Mouse (Mus musculus) heart, postnatal 36 days (tissue): ENCODE results near the gene Nek11. TPM values are rescaled to one million over a fixed set of nuclear protein-coding genes. Genes with fewer than 3 reads are reported as not detected.

ENCODE experiments used
- DNase-seq, 2 experiments: peaks; one replicate each; pipeline ENCODE4 v3.0.0; 2021 to 2022
- intact Hi-C: fragments of 180-260 bp; cut with DNase I; formaldehyde crosslinking; loops from one replicate; pipeline ENCODE4 v1.15.1; 2025
- total RNA-seq, 2 experiments: library from RNA; stranded (reverse); gene quantifications; 2 replicates each; pipeline ENCODE4 v1.2.3; 2021

Nek11 gene
- total RNA-seq, 2 experiments from 2014 or later: not detected

DNA sequence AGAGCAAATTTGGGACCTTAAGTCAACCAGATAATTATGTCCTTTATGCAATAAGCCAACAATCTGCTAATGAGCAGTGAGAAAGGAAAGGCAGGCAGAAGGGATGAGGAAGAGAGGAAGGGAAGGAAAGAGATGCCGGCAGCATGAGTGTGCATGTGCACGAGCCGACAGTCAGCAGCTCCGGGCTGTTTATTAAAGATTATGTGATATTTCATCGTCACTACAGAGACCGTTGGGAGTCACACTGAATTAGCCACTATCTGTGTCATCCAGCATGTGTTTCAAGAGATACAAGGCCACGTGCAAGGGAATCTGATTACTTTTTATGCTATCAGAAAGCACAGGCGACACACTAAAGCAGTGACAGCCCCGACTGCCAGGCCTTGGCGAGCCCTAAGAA lies 73.5 kb downstream of the Nek11 start:
- no peak for DNase-seq
- intact Hi-C loops: no loop called here

DNA sequence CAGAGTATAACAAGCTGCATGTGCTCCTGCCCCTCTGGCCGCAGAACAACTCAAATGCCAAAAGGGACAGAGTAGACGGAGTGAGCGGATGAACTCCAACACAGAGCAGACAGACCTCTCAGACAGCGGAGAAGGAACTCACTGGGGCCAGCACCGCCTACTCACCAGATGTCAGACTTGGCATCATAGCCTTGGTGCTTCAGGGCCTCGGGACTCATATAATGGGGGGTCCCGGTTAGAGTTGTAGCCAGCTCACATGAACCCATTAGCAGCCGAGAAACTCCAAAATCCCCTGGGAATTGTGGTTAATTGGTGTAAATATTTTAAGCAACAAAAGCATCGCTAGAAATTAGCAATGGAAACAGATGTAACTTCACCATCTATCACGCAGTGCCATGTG lies 82.1 kb downstream of the Nek11 start:
- intact Hi-C loops: no loop called here
- no peak for DNase-seq

DNA sequence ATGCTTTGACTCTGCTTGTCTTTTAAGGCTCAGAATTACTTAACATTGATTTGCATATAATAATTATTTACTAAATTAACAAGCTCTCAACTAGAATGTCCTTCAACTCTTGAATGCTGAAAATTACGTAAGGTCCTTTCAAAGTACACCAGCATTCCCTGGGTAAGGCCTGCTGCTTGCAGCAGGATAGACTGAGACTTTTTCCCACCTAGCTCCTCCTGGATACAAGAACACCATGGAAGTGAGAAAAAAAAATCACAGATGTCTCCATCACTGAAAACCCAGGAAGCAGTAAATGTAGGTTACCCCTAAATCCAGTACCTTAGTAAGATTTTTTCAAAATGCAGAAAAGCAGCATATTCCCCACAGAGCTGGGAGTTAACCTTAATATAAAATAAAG lies 82.6 kb downstream of the Nek11 start:
- DNase-seq: no peak
- intact Hi-C loops: no loop called here

DNA sequence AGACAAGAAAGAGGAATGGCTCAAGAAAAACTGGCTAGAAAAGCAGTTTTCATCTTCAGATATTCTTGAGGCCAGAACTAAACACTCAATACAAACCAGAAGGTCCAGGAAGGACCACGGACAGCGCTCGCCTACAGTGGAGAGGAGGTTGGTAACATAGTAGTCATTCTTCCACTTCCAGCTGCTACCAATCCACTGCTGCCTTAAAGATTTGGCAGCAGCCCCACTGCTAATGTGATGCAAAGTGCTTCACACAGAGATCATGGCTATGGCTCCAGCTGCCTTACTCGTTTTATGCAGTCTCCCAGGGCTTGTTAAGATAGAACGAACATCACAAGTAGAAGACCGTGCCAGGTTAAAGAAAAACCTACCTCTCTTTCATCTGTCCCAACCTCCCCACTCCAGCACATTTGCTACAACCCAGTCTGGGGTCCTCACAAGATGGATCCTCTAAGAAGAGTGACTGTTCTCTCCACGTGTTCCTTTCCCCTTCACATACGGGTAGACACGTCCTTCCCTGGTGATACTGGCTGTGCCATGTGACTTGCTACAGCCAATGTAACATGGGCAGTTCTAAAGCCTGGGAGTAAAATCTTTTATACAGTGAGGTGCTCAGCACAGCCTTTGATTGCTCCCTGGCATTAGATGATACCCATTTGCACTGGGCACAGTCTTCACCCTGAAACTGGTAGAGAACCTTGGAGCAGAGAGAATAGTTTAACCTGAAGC lies 85.6 kb downstream of the Nek11 start:
- DNase-seq: no peak
- intact Hi-C loops: no loop called here

DNA sequence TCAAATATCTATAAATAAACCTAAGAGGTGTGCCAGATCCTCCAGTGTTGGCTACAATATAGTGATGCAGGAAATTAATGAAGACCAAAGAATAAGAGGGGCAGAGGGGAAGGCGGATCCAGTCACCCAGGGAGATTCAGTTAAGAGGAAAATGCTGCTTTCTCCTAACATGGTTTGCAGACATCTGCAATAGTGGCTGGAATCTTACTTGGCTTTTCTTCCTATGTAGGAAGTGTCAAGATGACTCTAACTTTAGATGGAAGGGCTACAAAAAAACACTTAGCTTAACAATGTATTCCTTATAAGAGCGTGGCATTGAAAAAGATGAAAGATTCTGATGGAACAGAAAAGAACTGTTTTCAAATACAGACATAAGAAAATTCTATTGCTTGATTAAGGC lies 89.3 kb downstream of the Nek11 start:
- intact Hi-C loops: no loop called here
- no peak for DNase-seq

DNA sequence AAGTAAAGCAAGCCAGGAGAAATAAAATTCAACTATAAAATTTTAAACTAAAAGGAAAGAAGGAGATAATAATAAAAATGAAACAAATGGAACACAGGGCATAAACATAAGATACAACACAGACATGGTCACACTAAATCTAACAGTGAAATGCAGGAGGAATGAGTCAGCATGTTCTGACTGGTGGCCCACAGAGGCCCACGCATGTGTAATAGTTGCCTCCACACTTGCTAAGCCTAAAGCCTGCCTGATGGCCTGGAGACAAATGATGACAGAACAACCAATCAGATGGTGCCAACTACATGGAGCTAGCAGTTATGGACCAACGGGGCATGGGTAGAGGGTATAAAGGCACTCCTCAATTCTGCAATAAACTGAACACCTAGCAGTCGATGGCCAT lies 93.1 kb downstream of the Nek11 start:
- intact Hi-C loops: no loop called here
- DNase-seq: no peak

DNA sequence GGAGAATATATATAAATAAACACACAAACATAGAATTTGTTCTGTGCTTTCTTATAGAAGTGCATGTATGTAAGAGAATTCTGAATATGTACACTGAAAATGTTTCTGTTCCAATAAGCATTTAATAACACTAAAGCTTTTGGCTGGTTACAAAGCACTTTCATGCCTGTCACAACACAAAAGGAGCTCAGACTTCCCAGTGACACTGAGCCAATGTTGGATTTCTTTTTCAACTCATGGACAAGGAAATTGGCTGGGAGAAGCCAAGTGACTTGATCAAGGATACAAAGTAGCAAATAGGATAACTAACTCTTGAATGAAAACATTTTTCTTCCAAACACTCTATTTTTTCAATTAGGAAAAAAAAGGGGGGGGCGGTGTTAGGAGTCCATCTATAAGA lies 93.9 kb downstream of the Nek11 start:
- DNase-seq: no peak
- intact Hi-C loops: no loop called here

DNA sequence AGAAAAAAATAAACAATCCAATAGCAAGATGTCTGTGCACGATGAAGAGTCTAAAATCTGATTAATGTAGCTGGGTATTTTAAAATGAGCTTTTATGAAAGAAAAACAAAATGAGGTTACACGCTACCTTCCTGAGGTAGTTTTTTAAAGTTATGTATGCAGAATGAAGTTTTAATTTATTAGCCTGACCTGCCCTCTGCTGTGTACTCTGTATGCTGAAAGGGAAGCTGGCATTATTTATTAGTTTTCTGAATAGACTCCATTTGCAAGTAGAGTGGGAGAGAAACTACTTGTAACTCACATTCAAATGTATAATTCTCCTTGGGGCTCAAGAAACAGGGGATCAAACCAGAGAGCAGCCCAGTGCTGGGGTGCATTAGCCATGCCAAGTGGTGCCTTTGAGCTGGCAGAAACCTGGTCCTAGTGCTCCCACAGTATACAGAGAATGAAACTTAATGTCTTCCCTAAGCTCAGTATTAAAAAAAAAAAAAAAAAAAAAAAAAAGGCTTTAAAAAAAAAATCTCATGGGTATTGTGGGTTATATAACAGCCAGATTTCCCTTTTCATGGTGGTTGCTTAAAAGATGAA lies 94.5 kb downstream of the Nek11 start:
- intact Hi-C loops: no loop called here
- no peak for DNase-seq

DNA sequence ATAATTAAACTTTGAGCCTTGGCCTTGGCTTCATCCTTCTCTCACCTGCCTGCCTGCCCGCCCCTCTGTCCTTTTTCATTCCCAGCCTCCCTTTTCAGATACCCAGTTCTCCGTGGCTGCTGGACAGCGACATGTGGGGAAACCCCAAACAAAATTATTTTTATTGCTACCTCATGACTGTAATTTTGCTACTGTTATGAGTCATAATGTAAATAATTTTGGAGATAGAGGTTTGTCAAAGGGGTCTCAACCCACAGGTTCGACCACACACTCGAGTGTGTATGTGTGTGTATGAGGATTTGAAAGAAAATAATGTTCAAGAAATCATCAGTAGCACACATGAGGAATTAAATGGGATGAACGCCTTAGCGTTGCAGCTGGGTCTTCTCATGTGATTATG lies 110.7 kb downstream of the Nek11 start:
- no peak for DNase-seq
- intact Hi-C loops: no loop called here

DNA sequence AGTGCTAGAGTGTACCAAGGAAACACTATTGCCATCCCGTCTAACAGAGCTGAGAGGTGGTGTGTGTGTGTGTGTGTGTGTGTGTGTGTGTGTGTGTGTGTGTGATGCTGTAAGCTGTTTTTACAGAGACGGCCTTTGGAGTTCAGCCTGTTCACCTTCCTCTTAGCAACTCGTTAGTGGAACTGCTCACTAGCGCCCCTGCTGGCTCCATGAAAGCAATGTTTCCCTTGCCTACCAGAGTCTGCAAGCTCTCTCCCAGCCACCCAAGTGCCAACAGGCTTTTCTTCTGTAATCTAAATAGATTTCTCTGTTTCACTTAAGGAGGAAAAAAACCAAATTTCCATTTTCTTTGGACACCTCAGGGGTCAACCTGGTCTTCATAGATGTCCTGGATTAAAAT lies 112.6 kb downstream of the Nek11 start:
- intact Hi-C loops: no loop called here
- no peak for DNase-seq

DNA sequence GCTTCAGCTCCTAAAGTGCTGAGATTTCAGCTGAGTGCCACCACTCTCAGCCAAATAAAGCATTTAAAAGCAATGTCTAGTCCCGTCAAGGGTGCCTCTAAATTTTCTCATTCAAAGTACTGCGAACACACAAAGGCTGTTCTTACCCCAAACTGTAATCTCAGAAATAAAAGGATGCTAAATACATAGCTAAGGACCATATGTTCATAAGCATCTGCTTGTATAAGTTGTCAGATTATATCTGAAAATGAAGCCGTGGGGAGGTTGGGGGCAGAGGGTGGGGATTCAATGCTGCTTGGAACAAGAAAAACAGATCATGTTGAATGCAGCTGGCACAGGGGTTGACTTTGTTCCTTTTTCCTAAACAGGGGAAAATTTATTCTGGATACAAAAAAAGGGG lies 120.4 kb downstream of the Nek11 start:
- intact Hi-C loops: no loop called here
- no peak for DNase-seq

DNA sequence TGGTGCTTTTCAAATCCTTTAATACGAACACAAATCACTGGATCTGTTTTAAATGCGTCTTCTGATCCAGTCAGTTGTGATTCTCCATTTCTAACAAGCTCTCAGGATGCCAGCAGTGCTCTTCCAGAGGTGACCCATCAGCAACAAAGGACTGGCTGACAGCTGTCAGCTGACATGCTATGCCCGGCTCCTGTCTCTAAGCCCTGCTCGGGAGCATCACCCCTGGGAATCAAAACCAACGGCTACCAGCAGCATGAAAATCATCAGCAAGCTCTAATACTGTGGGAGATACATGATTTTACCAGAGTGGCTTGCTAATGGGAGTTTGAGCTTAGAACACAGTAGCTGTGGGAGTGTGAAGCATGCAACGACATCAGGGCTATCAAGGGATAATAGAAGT lies 121.0 kb downstream of the Nek11 start:
- intact Hi-C loops: no loop called here
- no peak for DNase-seq

DNA sequence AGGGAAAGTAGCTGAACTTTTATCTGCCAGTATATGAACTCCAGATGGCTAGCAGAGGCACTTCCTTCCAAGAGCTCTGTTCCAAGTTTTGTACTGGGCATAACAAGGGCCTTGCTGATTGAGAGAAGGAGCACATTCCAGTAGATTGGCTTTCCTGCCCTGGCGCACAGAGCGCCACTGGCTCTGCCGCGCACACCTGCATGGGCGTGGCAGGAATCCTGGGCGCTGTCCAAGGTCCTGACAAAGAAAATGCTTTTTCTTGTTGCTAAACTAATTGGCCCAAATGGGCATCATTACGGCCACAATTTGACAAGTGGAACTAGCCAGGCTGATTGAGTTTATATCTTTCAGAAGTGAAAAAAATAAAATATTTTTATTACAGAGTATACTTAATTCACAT lies 123.1 kb downstream of the Nek11 start:
- DNase-seq: no peak

DNA sequence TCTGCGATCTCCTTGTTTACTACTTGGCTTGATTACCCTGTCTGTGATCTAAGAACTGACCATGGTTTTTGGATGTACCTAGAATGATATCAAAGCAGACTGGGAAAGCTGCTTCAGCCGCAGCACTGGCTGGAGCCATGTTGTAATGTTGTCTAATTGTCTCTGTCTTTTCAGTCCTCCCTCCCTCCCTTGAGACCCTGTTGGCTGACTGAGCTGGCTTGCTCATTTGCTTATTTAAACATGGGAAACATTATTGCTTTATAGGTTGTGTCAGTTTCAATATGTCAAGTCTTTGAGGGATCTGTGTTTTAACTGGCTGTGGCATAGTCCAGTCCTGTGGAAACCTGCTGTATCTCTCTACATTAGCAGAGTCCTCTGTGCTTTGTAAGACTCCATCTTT lies 132.2 kb downstream of the Nek11 start:
- intact Hi-C loops: no loop called here

More for the DNA sequence above, 123.1 kb downstream of the Nek11 start:
- intact Hi-C loops: no loop called here

DNA sequence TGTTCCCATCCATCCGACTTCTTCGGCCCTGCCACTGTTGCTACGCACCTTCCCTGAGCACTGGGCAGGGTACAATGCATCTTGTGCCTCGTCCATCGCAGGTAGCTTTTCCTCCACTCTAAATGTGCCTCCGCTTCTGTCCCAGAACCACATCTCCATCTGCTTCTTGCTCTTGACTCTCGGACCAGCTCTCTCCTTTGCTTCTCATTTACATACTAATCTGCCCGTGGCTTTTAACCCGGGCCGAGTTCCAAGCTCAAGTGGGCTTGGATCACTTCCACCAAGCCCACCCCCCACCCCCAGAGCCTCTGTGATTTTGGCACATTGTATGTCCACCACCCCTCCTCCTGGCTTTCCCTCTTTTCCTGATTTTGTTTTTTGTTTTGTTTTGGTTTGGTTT lies 137.7 kb downstream of the Nek11 start:
- intact Hi-C loops: no loop called here
- DNase-seq: no peak

More for the DNA sequence above, 132.2 kb downstream of the Nek11 start:
- no peak for DNase-seq

DNA sequence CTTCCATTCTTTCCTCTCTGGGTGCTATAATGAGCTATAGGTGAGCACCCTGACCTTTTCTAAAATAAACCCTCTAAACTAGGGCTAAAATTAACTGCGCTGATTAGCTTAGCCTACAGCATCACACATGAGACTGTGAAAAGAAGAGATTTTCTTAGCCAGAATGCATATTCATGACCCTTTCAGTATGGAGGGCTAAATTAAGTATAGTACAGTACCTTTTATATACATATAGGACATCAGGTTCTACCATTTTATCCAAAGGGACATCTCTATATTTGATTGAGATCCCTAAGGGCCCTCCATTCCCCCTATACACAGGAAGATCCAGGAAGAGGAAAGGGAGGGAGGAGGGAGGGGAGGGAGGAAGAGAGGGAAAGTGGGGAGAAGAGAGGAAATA lies 141.2 kb downstream of the Nek11 start:
- intact Hi-C loops: no loop called here

DNA sequence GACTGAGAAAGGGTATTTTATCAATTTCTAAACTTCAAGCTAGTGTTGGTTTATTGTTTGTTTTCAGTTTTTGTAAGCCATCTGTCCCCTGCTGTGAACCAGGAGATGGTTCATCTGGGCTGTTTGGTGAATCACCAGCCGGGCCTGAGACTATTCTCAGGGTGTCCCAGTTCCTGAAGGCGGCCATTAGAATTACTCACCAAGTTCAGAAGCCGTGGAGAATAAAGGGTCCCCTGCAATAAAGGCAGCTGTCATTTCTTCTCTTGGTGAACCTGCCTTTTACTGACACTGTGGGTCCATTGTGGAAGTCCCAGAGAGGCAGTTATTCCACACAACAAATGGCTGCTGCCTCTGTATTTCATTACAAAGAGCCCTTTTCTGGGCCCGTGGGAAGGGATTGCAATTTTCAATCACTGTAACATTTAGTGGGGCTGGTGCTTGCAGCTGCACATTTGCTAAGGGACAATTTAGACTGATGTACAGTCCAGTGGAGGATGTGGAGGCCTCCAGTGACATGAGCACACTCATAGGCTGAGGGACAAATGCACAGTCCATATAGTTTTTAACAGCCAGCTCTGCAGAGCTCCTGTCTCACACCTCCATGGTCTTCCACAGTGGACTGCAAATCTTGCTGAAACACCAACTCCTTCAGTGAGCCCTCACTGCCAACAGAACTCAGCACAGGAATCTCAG lies 142.8 kb downstream of the Nek11 start:
- intact Hi-C loops: no loop called here
- DNase-seq: no peak

More for the DNA sequence above, 141.2 kb downstream of the Nek11 start:
- DNase-seq: no peak

DNA sequence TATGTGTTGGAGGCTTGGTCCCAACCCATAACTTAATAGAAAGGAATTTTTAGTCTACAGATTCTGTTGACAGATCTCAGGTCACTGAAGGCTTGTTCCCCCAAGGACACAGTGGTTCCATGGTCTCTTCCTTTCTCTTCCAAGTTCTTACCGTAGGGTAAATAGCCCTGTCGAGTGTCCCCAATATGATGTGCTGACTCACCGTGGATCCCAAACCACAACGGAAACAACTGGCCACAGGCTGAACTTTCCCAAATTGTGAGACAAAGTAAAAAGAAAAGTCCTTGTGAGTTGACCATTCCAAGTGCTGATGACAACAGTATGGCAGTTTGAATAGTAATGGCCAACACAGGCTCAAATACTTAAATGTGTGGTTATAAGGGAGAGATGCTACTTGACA lies 144.1 kb downstream of the Nek11 start:
- intact Hi-C loops: no loop called here
- no peak for DNase-seq

DNA sequence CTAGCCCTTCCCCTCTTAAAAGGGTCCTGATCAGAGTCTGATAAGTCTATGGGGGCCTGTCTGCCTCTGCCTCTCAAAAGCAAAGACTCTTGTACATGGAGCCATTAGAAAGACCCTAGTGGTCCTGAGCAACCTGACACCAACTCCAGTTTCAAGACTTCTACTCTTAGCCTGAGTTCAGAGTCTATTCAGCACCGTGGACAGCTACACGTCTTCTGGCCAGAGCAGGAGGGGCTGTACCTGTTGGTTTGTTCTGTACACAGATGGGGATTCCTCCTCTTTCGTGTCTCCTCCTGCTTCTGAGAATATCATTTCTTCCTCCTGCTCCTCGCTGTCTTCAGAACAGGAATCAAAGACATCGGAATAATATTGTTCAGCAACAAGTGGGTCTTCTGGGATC lies 151.3 kb downstream of the Nek11 start:
- no peak for DNase-seq
- intact Hi-C loops: no loop called here

DNA sequence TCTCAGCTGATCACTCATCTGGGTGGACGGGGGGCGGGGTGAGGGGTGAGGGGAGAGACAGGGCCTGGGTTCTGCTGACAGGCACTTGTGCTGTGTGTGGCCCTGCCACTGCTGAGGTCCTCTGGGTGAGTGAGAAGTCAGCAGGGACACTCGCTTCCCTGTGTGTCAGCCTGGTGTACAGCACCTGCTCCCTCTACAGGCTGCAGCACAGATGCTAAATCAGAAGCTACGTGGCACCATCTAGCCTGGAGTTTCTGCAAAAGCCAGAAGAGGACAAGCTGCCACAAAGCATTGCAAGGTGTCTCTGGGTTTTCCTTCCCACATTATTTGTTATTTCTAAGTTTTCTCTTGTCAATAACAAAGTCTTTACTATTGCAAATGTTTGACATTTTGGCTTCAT lies 180.9 kb downstream of the Nek11 start:
- no peak for DNase-seq
- intact Hi-C loops: no loop called here

DNA sequence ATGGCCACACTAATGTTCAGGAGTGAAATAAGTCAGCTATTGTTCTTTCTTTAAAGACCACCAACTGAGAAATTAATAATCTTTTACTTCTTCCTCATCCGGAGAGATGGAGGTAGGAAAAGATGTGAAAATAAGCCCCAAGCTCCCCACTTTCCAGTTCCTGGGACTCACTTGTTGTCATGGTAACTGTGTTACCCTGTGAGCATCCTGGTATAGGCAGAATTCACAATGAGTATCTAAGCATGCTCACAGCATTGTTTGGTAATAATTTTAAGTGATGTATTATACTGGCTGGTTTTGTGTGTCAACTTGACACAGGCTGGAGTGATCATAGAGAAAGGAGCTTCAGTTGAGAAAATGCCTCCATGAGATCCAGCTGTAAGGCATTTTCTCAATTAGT lies 195.0 kb downstream of the Nek11 start:
- DNase-seq: no peak

DNA sequence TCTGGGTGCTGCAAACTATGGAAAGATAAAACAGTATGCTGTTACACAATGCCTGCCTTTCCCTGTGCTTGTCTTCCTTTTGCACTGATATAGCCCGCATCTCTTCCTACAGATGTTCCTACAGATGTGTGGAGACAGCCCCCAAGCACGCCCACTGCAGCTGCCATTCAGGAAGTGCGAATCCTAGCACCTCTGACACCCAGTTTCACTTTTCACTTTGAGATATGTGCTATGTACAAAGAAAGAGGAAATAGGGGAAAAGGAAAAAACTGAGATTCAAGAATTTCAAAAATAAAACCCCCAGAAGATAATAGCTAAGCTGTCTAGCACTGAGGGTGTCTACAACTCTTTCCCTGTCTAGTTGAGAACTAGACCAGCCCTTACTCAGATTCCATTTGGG lies 208.6 kb downstream of the Nek11 start:
- intact Hi-C loops: no loop called here
- no peak for DNase-seq

More for the DNA sequence above, 195.0 kb downstream of the Nek11 start:
- intact Hi-C loops: no loop called here
